Mouse (Mus musculus) CD4-positive helper T cell, adult 2 months (primary cell): ENCODE data around the gene Eif2ak1.

ENCODE experiments used
- DNase-seq: peaks from one replicate; pipeline ENCODE4 v3.0.0-alpha.2; 2012; ENCODE audit warnings: low read depth, missing footprints, low spot score

The Eif2ak1 gene

GRCm38 (mm10) chr5:143948361-143948760 is 130.8 kb downstream of the Eif2ak1 start:
- DNase-seq, result no peak

GRCm38 (mm10) chr5:143950016-143950415 is 132.4 kb downstream of the Eif2ak1 start:
- DNase-seq, result no peak
